Mouse (Mus musculus) myocyte (in vitro differentiated cells): ENCODE measurements around the gene Mrpl33.

Experiments used
- POLR2A ChIP-seq: IDR thresholded peaks from one replicate; pipeline ENCODE4 v1.6.1; 2011; ENCODE audit warnings: low read depth, mild to moderate bottlenecking, control low read depth, moderate library complexity; ENCODE audit not compliant: insufficient read length
- REST ChIP-seq: IDR thresholded peaks from one replicate; pipeline ENCODE4 v1.6.1; 2011; ENCODE audit warnings: mild to moderate bottlenecking, control low read depth, moderate library complexity; ENCODE audit not compliant: insufficient read depth, insufficient read length
- USF1 ChIP-seq: IDR thresholded peaks from one replicate; pipeline ENCODE4 v1.6.1; 2011; ENCODE audit warnings: low read depth, mild to moderate bottlenecking, control low read depth, moderate library complexity

DNA sequence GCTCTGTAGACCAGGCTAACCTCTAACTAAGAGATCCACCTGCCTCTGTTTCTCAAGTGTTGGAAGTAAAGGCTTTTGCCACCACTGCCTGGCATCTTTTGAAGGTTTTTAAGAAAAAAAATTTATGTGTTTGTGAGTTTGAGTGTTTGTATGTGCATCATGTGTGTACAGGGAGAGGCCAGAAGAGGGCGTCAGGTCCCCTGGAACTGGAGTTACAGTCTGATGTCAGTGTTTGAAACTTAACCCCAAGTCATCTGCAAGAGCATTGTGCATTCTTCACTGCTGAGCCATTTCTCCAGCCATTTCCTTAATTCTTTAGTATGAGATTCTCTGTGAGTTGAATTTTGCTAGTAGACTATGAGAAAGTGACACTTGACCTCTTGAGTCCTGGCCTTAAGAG lies 112.7 kb downstream of the Mrpl33 start:
- no peak for TF ChIP-seq POLR2A
- TF ChIP-seq REST = no peak
- no peak for TF ChIP-seq USF1
